Mouse (Mus musculus): ENCODE data around the gene Atp5s. TPM values are rescaled to one million over a fixed set of nuclear protein-coding genes. Genes with fewer than 3 reads are reported as not detected.

Atp5s gene
- total RNA-seq, 2 experiments from 2014 or later, result 11.9 to 12.3 TPM

DNA sequence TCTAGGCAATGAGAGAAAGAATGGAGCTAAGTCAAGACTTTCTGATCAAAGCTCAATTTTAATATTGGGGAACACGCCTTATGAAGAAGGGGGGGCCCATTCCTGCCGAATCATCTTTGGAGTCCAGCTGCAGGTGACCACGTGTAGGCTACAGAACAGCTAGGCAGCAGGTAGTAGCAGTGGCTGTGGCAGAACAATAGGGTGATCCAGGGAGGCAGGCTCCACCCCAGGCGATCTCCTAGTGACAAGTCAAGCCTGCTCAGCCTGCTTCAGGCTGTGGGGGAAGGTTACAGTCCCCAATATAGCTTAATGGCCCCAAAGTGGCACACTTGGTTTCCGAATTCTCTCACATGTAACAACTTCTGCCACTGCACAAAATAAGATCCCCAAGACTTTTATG, 7.5 kb downstream of the Atp5s start:
- no peak for DNase-seq

DNA sequence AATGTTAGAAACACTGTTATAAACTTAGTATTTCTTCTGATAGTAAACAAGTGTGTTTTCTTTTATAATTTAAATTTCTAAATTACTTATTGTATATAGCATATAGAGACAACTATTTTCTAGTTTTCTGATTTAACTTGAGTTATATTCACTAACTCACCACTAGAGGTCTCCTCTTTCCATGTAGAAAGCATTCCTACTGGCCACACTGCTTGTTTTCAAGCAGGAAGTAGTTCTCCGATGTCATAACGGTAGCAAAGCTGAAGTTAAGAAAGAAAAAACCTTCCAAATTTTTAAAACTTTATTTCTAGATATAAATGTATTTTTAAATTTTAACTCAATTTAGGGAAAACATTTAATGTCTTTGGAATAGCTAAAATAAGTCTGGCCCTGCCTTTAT, 8.8 kb downstream of the Atp5s start:
- no peak for DNase-seq

- no peak for DNase-seq
Measured at GRCm38 (mm10) chr12:69733923-69734322, 9.2 kb downstream of the Atp5s start.

GRCm38 (mm10) chr12:69741965-69742364, 17.2 kb downstream of the Atp5s start:
- no peak for DNase-seq

- DNase-seq, result no peak
Measured at GRCm38 (mm10) chr12:69744138-69744537, 19.4 kb downstream of the Atp5s start.

DNA sequence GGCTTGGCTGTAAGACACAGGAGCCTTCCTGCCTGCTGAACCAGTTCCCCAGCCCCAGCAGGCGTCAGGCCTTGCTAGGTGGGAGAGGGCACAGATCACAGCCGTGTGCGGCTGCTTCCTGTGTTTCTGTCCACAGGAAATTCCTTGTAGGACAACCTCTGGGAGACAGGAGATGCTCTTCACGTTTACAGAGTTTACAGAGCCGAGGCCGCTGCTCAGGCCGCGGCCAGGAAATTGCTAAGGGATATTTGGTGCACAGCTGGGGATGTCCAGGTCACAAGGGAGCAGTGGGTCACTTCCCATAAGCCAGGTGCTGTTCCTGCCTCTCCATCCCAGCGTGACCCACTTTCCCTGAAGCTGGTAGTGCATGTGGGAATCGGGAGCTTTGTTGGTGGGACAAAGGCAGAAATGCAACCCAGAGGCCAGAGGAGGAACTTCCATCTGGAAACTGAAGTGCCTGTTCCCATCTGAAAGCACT, 27.2 kb downstream of the Atp5s start:
- peak; percentile 27 for DNase-seq

DNA sequence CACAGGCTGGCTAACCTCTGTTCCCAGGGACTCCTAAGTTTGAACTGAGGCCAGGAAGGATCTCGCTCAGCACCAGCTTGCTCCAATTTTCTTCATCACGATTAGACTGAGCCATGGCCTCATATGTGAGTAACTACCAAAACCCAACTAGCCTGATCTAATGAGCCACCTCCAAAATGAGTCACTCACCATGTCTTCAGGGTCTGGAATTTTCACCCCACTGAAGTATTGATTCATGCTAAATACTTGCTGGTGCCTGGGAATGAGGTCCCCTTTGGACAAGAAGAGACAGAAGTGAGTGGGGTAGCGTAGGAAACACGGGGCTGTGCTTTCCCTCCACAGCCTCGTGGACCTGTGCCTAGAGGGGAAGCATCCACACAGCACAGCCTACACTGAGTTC, 29.2 kb downstream of the Atp5s start:
- no peak for DNase-seq

GRCm38 (mm10) chr12:69756015-69756414, 31.3 kb downstream of the Atp5s start:
- DNase-seq, result no peak

DNA sequence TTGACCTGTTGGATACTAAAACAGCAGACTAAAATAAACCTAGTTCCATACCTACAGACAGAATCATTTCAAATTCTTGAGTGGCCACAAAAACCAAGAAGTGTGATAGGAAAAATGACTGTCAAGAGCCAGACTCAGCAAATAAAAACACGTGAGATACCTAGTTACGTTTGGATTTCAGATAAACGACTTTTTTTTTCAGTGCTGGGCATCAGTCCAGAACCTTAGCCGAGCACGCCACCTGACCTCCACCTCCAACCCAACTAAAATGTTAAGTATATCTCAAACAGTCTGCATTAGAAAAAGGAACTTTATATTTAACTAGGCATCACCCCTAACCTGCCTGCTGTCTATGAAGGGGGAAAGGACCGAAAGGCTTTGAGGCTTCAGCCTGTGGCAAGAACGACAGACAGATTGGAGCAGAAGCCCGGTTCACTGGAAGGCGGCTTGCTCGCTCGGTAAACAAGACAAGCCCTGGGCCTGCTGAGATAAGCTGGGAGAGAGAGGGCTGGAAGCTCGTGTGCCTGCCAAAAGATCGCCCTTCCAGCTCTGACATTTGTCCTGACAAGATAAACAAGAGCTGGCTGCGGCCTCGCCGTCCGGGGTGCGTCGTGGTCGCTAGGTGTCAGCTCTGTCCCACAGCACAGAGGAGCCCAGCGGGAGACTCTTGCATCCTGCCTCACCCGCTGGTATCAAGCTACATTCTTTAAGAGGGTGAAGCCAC, 32.8 kb downstream of the Atp5s start:
- peak; percentile 85 for DNase-seq

GRCm38 (mm10) chr12:69758221-69759185, 33.8 kb downstream of the Atp5s start:
- DNase-seq, result no peak

DNA sequence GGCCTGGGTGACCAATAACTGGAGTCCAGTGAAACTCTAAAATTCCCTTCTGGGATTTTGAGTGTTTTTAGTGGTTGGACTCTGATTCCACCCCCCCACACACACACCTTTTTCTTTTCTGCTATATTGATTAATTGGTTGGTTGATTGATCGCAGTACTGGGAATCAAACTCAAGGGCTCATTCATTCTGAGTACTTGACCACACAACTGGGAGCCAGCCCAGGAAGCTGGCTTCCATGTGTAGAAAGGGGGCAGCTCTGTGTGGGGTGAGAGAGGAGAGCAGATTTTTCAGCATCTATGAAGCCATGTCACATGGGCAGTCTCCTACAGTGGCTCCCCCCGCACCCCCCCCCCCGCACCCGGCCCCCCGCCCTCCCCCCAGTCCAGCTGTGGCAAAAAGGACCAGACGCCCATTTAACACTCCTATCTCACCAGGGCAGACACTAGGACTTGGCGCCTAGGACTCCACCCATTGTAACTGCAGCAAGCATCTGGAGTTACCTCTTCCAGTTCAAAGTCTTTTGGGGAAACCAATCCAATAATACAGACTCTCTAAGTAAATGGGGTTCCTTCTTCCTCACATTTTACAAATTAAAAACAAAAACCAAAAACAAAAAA, 34.6 kb downstream of the Atp5s start:
- DNase-seq, result no peak

DNA sequence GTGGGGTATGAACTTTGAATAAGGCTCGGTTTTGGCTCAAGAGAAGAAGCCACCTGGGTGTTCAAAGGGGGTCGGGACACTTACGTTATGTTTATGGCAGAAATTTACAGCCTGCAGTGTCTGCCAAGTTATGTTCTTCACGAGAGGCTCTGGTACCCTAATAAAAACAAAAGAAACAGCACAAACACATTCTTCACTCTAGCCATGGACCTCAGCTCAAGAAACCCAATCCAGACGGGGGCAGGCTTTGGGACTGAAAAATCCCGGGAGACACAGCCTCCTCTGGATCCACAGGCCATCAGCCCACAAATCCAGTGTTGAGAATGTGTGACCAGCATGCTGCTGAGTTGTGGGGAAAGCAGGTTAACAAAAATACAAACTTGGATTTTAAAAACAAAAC, 35.3 kb downstream of the Atp5s start:
- no peak for DNase-seq

DNA sequence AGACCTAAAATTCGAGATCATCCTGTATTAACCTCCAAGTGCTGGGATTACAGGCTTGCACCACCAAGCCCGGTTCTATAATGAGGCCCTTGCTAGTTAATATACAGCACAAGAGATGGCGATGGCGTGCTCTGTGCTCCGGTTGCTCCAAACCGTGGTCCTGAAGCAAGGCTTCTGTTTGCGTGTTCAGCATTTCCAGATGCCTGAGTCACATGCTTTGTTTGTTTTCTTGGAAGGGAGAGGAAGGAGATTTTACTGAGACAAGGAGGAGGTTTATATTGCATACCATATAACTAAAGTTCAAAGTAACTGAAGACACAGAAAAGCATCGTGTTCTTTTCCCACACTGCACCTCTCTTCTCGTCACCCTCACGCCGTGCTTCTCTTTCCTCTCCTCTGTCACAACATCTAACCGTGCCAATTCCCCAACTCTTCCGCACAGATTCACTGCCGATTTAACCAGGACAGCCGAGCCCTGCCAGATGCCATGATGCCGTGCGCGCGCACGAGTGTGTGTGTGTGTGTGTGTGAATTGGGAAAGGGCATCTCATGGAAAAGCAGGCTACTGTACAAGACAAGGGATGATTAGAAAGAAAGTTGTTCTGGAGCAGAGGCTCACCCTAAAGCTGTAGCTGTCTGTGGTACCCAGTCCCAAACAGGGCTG, 36.1 kb downstream of the Atp5s start:
- DNase-seq, result no peak

DNA sequence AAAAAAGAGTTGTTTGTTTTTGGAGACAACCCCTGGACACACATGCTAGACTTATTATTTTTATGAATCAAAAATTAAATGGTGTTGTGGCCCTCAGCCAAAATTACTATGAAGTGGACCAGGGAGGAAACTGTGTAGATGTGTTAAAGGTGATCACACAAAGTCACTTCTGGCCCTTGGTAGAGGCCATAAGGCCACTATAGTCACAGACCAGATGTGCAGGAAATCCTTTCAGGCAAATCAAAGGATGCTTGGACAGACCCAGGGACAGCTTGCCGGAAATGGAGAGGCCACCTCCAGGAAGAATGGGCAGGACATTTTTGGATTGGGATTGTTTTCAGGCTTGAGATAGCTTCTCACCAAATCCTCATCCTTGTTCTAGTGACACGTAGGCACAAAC, 36.9 kb downstream of the Atp5s start:
- DNase-seq, result no peak

DNA sequence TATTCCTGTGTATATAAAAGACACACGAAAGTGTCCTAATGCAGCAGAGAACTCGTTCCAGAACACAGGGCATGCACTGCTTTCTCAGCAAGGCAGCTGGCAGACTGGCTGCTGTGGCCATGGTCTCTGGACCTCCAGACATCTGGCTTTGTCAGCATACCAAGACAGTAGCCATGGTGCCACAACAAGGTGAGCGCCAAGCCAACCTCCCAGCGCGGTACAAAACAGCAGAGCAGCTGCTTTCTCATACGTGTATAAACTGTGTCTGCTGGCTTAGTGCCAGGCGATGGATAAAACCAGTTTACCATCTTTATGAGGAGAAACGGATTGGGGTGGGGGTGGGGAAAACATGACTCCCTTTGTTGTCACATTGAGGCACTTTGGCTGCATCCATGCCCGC, 40.8 kb downstream of the Atp5s start:
- no peak for DNase-seq

GRCm38 (mm10) chr12:69766185-69766904, 41.6 kb downstream of the Atp5s start:
- no peak for DNase-seq

GRCm38 (mm10) chr12:69767476-69768258, 42.9 kb downstream of the Atp5s start:
- no peak for DNase-seq

- no peak for DNase-seq
Measured at GRCm38 (mm10) chr12:69768841-69769240, 44.1 kb downstream of the Atp5s start.

GRCm38 (mm10) chr12:69776607-69777340, 52.0 kb downstream of the Atp5s start:
- no peak for DNase-seq

GRCm38 (mm10) chr12:69777341-69777730, 52.6 kb downstream of the Atp5s start:
- no peak for DNase-seq
